In the genomic region with DNA sequence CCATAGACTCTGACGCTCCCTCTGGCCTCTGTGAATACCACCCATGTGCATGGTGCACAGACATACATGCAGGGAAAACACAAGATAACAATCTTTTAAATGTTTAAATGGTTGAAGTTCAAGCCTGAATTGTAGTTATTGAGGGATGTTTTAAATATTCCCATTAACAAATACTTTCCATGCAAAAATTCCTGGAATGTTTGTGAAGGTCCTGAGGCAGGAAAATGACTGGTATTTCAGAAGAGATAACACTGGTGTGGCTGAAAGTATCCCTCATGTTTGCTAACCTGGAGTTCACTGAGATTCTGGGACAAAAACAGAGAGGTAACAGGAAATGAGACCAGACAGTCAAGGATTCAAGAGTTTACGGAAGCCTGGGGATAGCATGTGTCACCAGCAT, we compare ENCODE assay signal across 24 mouse cellular contexts. TPM values are rescaled to one million over a fixed set of nuclear protein-coding genes. Genes with fewer than 3 reads are reported as not detected.
DNase-seq lines count a peak whose midpoint lies in the region; ATAC-seq and TF ChIP-seq lines count a peak whose summit lies in the region.
"Had no signal": no experiment of that assay in that cellular context is flagged by ENCODE, and none has a peak within 500 bp of the region (broad histone marks: within the 10 kb centered on the region; RNA-seq: fewer than 3 reads in every experiment).

No protein-coding gene starts in this region.

- 85% methylated on average over 2 of the region's 2 CpGs for WGBS in cerebellum, adult 2 months
- 51% methylated on average over 2 of the region's 2 CpGs for WGBS in heart, embryonic 14.5 days
- WGBS in forebrain, embryonic 13.5 days, result 93% methylated on average over 2 of the region's 2 CpGs

- no peaks in the 10 kb centered on the region for H3K27me3 ChIP-seq in cerebellum, adult 2 months (ENCODE audit: control insufficient read depth, insufficient read depth, low read length)
- no peaks in the 10 kb centered on the region for H3K27me3 ChIP-seq in heart, embryonic 14.5 days (ENCODE audit: control insufficient read depth, insufficient read depth, low read length)
- no peaks in the 10 kb centered on the region for H3K27me3 ChIP-seq in forebrain, embryonic 13.5 days
- H3K27me3 ChIP-seq: embryonic facial prominence, embryonic 13.5 days; intestine, embryonic 15.5 days; liver, embryonic 13.5 days; lung, embryonic 15.5 days; neural tube, embryonic 13.5 days; Patski had no signal

- H3K4me1 ChIP-seq in cerebellum, adult 2 months (ENCODE audit: control insufficient read depth, insufficient read depth, low read length), result peaks cover 11% of the 10 kb centered on the region; the same call in 1 of the 2 replicates
- peaks cover 12 to 22% of the 10 kb centered on the region in 2 experiments for H3K4me1 ChIP-seq in heart, embryonic 14.5 days (ENCODE audit: control insufficient read depth in 2 of 2, insufficient read depth in 2 of 2, low read length in 2 of 2)
- H3K4me1 ChIP-seq in embryonic fibroblast, embryonic 13.5 days (ENCODE audit: control insufficient read depth, insufficient read depth, low read length), result peaks cover 6% of the 10 kb centered on the region
- H3K4me1 ChIP-seq in forebrain, embryonic 13.5 days, result no peaks in the 10 kb centered on the region

- no peak overlapping the region for H3K4me2 ChIP-seq in heart, embryonic 14.5 days (ENCODE audit: low read length)
- H3K4me2 ChIP-seq in forebrain, embryonic 13.5 days, result no peak overlapping the region
- H3K4me2 ChIP-seq: embryonic facial prominence, embryonic 13.5 days; hindbrain, embryonic 14.5 days; intestine, embryonic 15.5 days; liver, embryonic 13.5 days; lung, embryonic 15.5 days; neural tube, embryonic 13.5 days had no signal

- DNase-seq in cerebellum, adult 2 months, result no peak
- DNase-seq in cerebellum, adult 9-10 months, result no peak
- DNase-seq in heart, adult 9 months (ENCODE audit: low spot score in 2 of 2), result no peak
- no peak for DNase-seq in layer of hippocampus, adult 2 months (ENCODE audit: low spot score in 2 of 2)
- DNase-seq in layer of hippocampus, postnatal 25 days (ENCODE audit: extremely low spot score in 1 of 2, low spot score in 1 of 2), result no peak
- DNase-seq: adrenal gland, adult 8-10 months; cerebellum, postnatal 14 days; forebrain, postnatal 0 days; kidney, postnatal 14 days; liver, embryonic 13.5 days; midbrain, embryonic 14.5 days; right cerebral cortex, adult 18-20 months; thymus, postnatal 14 days had no signal

- no peak overlapping the region for H3K9ac ChIP-seq in heart, embryonic 14.5 days (ENCODE audit: low read length)
- no peak overlapping the region for H3K9ac ChIP-seq in forebrain, embryonic 13.5 days
- H3K9ac ChIP-seq: embryonic facial prominence, embryonic 13.5 days; forebrain, postnatal 0 days; hindbrain, embryonic 14.5 days; intestine, embryonic 15.5 days; liver, embryonic 13.5 days; lung, embryonic 15.5 days; neural tube, embryonic 13.5 days had no signal

- 0 out of 2 replicates have a peak, but pooled peaks cover 7% of the 10 kb centered on the region for H3K36me3 ChIP-seq in heart, embryonic 14.5 days (ENCODE audit: control insufficient read depth, insufficient read depth, low read length)
- no peaks in the 10 kb centered on the region for H3K36me3 ChIP-seq in forebrain, embryonic 13.5 days (ENCODE audit: poor library complexity, severe bottlenecking)
- H3K36me3 ChIP-seq: intestine, embryonic 15.5 days; limb, embryonic 10.5 days; liver, embryonic 13.5 days; lung, embryonic 15.5 days had no signal

- no peak for ATAC-seq in heart, embryonic 14.5 days (ENCODE audit: insufficient number of reproducible peaks, insufficient read depth, low FRiP score, low read depth)
- no peak for ATAC-seq in forebrain, embryonic 13.5 days
- ATAC-seq: forebrain, postnatal 0 days; intestine, embryonic 15.5 days; Patski had no signal

- no peak overlapping the region for H3K4me3 ChIP-seq in cerebellum, adult 2 months (replicated peaks; ENCODE audit: insufficient read depth, low read depth, low read length)
- no peak overlapping the region for H3K4me3 ChIP-seq in heart, embryonic 14.5 days (ENCODE audit: control insufficient read depth in 1 of 2, insufficient read depth in 1 of 2, low read depth in 1 of 2, low read length in 2 of 2)
- no peak overlapping the region for H3K4me3 ChIP-seq in layer of hippocampus, adult 2 months
- no peak overlapping the region for H3K4me3 ChIP-seq in embryonic fibroblast, embryonic 13.5 days (ENCODE audit: insufficient read depth, low read length)
- H3K4me3 ChIP-seq in forebrain, embryonic 13.5 days, result no peak overlapping the region
- H3K4me3 ChIP-seq: embryonic facial prominence, embryonic 13.5 days; intestine, embryonic 15.5 days; limb, embryonic 10.5 days; liver, embryonic 13.5 days; lung, embryonic 15.5 days; neural tube, embryonic 13.5 days had no signal

- no peak for TF ChIP-seq POLR2A in cerebellum, adult 2 months (IDR thresholded peaks at IDR 0.05; ENCODE audit: borderline replicate concordance, insufficient read depth, low read length)
- no peak for TF ChIP-seq POLR2A in embryonic fibroblast, embryonic 13.5 days (IDR thresholded peaks at IDR 0.05; ENCODE audit: low read depth, low read length)

- H3K27ac ChIP-seq in cerebellum, adult 2 months (ENCODE audit: insufficient read depth, low read length), result peak overlapping the region; percentile 5; the same call in 1 of the 2 replicates
- peak overlapping the region; percentile 42 to 60; a peak in 2 of 4 replicates for H3K27ac ChIP-seq in heart, embryonic 14.5 days (replicated peaks in 1 of 2; ENCODE audit: control insufficient read depth in 1 of 2, insufficient read depth in 1 of 2, low read depth in 2 of 2, low read length in 2 of 2)
- peak overlapping the region; percentile 66; the same call in 1 of the 2 replicates for H3K27ac ChIP-seq in layer of hippocampus, adult 2 months
- H3K27ac ChIP-seq in embryonic fibroblast, embryonic 13.5 days (ENCODE audit: insufficient read depth, low read length), result peak overlapping the region; percentile 38; the same call in 1 of the 2 replicates
- H3K27ac ChIP-seq in forebrain, embryonic 13.5 days, result no peak overlapping the region
- H3K27ac ChIP-seq: hindbrain, embryonic 14.5 days; intestine, embryonic 15.5 days; limb, embryonic 10.5 days; liver, embryonic 13.5 days; neural tube, embryonic 13.5 days had no signal

- no peak for TF ChIP-seq CTCF in cerebellum, adult 2 months (IDR thresholded peaks at IDR 0.05; ENCODE audit: borderline replicate concordance, insufficient read depth, low read depth, low read length)
- no peak for TF ChIP-seq CTCF in layer of hippocampus, adult 2 months (conservative IDR thresholded peaks at IDR 0.05)
- no peak for TF ChIP-seq CTCF in embryonic fibroblast, embryonic 13.5 days (IDR thresholded peaks at IDR 0.05; ENCODE audit: borderline replicate concordance, insufficient read depth, low read length)

- H3K9me3 ChIP-seq in heart, embryonic 14.5 days (ENCODE audit: control insufficient read depth, low read length), result no peaks in the 10 kb centered on the region
- H3K9me3 ChIP-seq in forebrain, embryonic 13.5 days (replicated peaks), result no peaks in the 10 kb centered on the region
- H3K9me3 ChIP-seq: embryonic facial prominence, embryonic 13.5 days; intestine, embryonic 15.5 days; limb, embryonic 10.5 days; liver, embryonic 13.5 days; lung, embryonic 15.5 days; neural tube, embryonic 13.5 days had no signal

RNA-seq across cellular contexts. Expression of a gene that starts 7.6 kb away (rescaled TPM):
- polyA plus RNA-seq in cerebellum, adult 2 months (2012; rRNA removed), result 63.0 and 65.8 TPM in 2 replicates
- 6.4 and 10.9 TPM in 2 replicates for polyA plus RNA-seq in heart, embryonic 14.5 days (2014; fragmentation: Nextera tagmentation; extraction: Ambion mirVana)
- total RNA-seq in layer of hippocampus, adult 2 months (2021), result 100 to 1,000 TPM; 117 to 120 TPM
- total RNA-seq in layer of hippocampus, postnatal 25 days (2021), result 100 to 1,000 TPM; 122 to 123 TPM
- polyA plus RNA-seq in embryonic fibroblast, embryonic 13.5 days (2011; ENCODE audit: insufficient read length, low read depth, missing spikeins), result 44.7 and 80.5 TPM in 2 replicates
- polyA plus RNA-seq in forebrain, embryonic 13.5 days (2015; fragmentation: Nextera tagmentation; extraction: Ambion mirVana), result 38.9 and 42.5 TPM in 2 replicates

RNA-seq across cellular contexts. Expression of a gene that starts 39.5 kb away (rescaled TPM):
- 0.87 and 2.0 TPM in 2 replicates for polyA plus RNA-seq in cerebellum, adult 2 months (2012; rRNA removed)
- polyA plus RNA-seq in heart, embryonic 14.5 days (2014; fragmentation: Nextera tagmentation; extraction: Ambion mirVana), result 0.16 TPM in 1 of 2 replicates, not detected in the other
- 1 to 10 TPM in 1 of 2 experiments, under 1 TPM in 1; 0.98 to 1.9 TPM for total RNA-seq in layer of hippocampus, adult 2 months (2021)
- total RNA-seq in layer of hippocampus, postnatal 25 days (2021), result 1 to 10 TPM in 1 of 2 experiments, under 1 TPM in 1; 0.59 to 3.1 TPM
- not detected in 2 replicates for polyA plus RNA-seq in embryonic fibroblast, embryonic 13.5 days (2011; ENCODE audit: insufficient read length, low read depth, missing spikeins)
- 0.31 and 0.42 TPM in 2 replicates for polyA plus RNA-seq in forebrain, embryonic 13.5 days (2015; fragmentation: Nextera tagmentation; extraction: Ambion mirVana)
- total RNA-seq: adrenal gland, adult 8-10 months; megakaryocyte, adult 5-6 weeks had no signal
- polyA plus RNA-seq: intestine, embryonic 15.5 days; liver, embryonic 13.5 days had no signal

RNA-seq across cellular contexts. Expression of a gene that starts 52.3 kb away (rescaled TPM):
- polyA plus RNA-seq in cerebellum, adult 2 months (2012; rRNA removed), result 51.2 and 56.3 TPM in 2 replicates
- polyA plus RNA-seq in heart, embryonic 14.5 days (2014; fragmentation: Nextera tagmentation; extraction: Ambion mirVana), result 8.9 and 9.4 TPM in 2 replicates
- 10 to 100 TPM; 79.9 to 86.0 TPM for total RNA-seq in layer of hippocampus, adult 2 months (2021)
- 10 to 100 TPM; 74.1 to 77.6 TPM for total RNA-seq in layer of hippocampus, postnatal 25 days (2021)
- 28.6 and 33.4 TPM in 2 replicates for polyA plus RNA-seq in embryonic fibroblast, embryonic 13.5 days (2011; ENCODE audit: insufficient read length, low read depth, missing spikeins)
- 6.0 and 6.3 TPM in 2 replicates for polyA plus RNA-seq in forebrain, embryonic 13.5 days (2015; fragmentation: Nextera tagmentation; extraction: Ambion mirVana)
